Mouse (Mus musculus): ENCODE results near the gene 1600002K03Rik.
A peak's percentile ranks its signal among the peaks of the same experiment; 100 is the strongest.
"Not testable (repeated sequence)": the region's sequence is repeated elsewhere in the genome, so short reads cannot be mapped to it uniquely, and the experiment has no call there.

The 1600002K03Rik gene

DNA sequence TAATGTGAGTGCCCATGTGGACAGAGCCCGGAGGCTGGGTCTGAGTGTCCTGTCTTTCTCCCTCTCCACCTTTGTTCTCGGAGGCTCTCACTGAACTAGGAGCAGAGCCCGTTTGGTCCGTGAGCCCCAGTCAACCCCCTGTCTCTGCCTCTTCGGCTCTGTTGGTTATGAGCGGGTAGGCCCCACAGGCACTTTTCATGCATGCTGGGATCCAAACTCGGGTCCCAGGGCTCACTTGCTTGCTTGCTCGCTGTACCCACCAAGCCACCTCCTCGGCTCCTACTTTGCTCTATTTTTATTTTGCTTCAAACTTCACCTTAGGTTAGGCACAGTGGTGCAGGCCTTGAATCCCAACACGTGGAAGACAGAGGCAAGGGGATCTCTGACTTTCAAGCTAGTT lies 15.0 kb downstream of the 1600002K03Rik start:
- DNase-seq (ENCODE audit: low spot score): no peak

DNA sequence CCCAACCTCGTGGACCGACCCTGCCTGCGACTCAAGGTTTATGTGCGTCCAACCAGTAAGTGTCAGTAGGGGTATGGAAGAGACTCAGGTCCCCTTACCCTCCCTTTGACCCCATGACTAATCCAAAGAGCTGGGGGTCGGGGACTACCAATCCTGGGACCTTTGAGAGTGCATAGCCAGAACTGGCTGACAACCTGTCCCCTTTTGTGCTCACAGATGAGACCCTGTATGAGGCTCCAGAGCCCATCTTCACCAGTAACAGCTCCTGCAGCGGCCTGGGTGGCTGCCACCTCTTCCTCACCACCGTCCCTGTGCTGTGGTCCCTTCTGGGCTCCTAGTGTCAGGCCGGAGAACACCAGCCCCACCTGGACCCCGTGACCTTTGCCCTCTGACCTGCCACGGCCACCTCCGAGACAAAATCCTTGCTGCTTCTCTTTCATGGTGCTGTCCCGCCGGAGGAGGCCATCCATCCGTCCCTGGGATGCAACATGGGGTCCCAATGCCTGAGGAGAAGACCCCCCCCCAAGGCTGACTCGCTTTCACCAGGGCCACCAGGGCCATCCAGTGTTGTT lies 15.8 kb downstream of the 1600002K03Rik start:
- DNase-seq (ENCODE audit: low spot score): no peak

DNA sequence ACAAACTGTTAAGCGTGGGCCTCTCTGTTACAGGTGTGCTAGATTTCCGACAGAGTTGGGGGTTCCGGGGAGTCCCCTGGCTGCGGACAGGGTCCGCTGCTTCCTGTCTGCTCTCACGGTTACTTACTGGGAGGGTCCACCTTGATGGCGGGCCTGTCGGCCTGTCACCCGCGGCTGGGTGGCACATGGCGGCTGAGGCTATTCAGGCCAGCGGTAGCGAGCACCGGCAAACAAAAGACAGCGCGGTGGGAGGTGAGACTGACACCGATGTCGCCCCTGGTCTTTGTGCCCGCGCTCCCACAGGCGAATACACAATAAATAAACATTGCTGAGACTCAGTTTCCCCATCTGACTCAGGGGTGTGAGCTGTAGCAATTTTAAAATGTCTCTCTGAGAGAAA lies 17.3 kb downstream of the 1600002K03Rik start:
- peak; percentile 66 for DNase-seq (ENCODE audit: low spot score)

DNA sequence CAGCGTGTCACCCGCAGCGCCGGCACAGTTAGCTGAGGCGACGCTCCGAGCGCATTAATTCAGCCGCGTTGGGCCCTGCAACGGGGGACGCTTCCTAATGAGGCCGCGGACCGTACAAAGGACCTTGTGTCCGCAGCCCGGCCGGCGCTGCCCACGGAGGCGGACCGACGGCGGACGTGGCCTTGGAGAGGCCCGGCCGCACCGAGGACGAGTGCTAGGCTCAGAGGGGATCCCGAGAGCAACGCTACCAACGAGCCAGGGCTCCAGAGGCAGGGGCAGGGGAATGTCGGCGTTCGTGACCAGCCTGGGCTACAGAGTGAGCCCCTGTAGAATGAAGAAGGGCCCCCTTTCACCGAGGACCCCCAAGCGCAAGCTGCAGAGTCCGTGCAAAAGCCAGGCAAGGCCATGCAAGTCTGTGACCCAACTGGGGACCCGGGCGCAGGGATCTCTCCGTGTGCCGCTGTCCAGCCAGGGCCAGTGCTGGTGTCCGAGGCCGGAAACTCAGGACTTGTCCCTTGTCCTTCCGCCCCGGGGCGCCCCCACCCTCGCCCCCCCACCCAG lies 17.8 kb downstream of the 1600002K03Rik start:
- DNase-seq (ENCODE audit: low spot score): peak; percentile 75

DNA sequence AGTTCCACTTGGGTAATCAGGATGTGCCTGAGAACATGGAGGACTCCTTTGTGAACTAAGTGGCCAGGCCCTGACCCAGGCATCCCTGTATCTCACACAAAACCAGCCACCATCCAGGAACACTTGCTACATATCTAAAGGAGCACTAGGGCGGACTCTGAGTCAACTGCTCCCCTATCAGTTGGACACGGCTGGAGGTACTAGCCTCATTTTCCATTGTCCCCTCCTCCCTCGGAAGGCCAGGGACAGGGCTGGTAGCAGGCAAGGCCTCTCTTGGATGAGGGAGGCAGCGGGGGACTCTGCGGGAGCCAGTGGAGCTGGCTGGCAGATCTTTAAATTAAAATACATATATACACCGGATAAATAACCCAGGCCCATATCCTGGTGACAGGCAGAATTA lies 21.2 kb downstream of the 1600002K03Rik start:
- no peak for DNase-seq (ENCODE audit: low spot score)

DNA sequence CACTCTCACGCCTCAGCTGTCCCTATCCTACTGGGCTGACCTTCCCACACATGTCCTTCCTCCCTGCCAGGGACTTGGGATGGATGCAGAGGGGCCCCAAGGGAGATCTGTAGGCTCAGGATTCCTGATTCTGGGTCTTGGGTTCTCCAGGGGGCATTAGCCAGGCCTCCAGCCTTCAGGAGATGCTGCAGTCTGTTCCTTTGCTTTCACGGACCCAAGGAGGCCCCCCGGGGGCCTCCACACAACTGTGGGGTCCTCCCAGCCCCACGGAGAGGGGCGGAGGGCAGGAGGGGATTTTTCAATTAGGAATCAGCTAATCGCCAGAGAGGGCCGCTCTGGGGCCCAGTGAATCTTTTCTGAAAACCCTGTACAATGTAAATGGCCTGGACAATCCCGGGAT lies 21.7 kb downstream of the 1600002K03Rik start:
- DNase-seq (ENCODE audit: low spot score): no peak

DNA sequence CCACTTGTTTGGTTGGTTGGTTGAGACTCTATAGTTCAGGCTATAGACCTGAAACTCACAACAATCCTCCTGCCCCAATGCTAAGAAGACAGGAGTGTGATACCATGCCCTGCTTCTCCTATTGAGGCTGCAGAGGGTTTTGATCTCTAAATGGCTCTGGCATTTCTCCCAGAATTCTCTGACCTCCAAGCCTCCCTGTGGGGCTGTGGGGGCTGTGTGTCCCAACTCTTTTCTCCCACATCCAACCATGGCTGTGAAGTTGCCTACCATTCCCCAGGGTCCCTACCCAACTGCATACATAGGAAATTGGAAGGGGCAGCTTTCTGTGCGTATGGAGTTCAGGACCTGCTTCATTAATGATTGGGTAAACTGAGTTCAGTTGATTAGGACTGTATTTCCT lies 23.4 kb downstream of the 1600002K03Rik start:
- no peak for DNase-seq (ENCODE audit: low spot score)

DNA sequence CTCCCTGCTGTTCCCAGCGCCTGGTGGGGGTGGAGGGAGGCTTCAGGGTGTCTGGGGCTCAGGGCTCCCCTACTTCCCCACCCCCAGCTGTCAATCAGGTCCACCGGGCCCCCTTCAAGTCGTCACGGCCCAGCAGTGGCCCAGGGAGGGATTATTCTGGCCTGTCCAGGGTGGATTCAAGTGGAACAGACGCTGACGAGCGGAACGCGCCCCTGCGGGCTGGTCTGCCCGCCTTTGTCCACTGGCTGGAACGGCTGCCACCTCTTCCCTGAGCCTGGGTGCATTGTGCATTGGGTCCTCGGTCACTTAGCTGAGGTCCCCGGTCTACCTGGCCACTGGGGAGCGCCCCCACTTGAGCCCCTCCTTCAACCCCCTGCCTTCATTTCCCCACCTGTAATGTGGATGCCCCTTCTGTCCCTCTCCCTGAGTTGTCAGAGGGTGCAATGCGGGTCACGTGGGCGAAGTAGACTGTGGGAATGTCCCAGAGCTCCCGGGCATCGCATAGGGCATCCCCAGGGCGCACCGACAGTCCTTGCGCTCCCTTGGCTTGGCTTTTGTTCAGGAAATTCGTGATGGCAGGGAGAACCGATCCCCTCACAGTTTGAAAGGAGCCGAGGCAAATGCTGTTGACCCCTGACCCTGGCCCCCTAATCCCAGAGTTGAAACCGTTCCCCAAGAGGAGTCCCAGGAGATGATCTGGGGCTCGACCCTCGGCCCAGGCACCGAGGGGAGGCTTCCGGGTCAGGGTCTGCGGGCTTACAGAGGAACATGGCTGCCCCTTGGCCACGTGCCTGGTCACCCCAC lies 24.2 kb downstream of the 1600002K03Rik start:
- DNase-seq (ENCODE audit: low spot score): no peak

DNA sequence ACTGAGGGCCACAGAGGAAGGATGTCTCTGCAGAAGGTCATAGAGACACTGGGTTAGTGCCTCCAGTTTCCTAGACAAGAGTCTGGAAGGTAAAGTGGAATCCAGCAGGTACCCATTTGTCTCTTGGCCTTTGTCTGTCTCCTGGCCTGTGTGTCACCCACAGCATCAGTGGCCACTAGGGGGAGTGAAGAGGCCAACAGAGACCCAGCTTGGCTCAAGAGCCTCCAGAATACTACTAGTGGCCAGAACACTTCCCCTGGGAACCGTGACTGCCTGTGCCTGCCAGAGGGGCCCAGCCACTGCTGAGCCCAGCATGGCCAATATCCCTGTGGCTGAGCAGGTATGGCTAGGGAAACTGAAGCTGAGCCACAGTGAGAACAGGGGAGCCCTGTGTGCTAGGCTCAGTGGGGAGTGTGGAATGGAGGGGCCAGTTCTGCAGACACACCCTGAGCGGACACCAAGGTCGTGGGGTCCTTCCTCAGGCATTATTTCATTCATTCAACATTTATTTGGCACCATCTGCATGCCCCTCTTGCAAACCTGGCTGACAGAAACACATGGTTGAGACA lies 26.8 kb downstream of the 1600002K03Rik start:
- peak; percentile 93 for DNase-seq (ENCODE audit: low spot score)

DNA sequence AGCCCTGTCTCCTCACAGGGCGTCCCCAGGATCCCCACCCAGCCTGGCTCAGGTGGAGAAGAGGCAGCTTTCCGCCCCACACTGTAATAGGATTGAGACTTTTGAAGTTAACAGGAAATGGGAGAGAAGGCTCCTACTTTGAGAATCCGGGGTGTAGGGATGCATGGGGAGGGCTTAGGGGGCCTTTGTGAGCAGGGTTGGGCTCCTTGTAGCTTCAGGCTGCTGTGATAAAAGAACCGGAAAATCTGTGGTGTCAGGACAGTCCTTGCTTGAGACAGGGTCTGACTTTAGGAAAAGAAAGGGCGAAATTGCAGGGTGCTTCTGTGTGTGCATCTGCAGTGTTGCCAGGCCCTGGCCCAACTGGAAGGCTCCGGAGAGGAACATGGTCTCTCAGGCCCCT lies 27.7 kb downstream of the 1600002K03Rik start:
- DNase-seq (ENCODE audit: low spot score): no peak

DNA sequence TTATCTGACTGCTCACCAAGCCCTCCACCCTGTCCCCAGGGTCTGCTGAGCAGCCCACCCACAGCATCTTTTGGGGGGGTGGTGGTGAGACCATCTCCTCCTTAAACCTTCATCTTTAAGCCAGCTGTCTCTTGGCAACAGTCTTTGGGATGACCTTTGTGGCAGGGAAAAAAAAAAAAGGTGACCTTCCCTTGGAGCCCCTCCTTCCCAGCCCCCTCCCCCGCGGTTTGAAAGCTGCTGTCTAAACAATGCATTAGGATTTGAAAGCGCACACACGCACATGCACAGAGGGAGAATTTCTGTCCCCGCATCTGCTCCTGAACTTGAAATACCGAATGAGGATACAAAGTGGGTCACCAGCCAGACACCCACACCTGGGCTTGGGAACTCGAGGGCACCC lies 31.3 kb downstream of the 1600002K03Rik start:
- DNase-seq (ENCODE audit: low spot score): no peak

DNA sequence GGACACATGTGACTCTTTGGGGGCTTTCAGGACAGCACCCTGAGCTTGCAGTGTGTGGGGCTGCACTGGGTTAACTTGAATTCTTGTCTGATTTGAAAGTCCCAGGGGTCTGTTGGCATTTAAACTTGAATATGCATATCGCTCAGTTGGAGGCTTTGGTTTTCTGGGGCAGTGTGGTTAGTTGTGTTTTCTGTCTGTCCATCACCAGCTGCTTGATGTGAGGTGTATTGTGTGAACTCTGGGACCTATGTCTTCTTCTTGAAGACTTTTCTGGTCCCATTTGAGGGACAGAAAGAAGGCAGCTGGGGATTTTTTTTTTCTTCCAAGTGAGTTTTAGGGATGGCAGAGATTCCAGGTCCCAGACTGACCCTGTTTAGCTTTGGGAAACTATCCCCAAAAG lies 34.5 kb downstream of the 1600002K03Rik start:
- no peak for DNase-seq (ENCODE audit: low spot score)

DNA sequence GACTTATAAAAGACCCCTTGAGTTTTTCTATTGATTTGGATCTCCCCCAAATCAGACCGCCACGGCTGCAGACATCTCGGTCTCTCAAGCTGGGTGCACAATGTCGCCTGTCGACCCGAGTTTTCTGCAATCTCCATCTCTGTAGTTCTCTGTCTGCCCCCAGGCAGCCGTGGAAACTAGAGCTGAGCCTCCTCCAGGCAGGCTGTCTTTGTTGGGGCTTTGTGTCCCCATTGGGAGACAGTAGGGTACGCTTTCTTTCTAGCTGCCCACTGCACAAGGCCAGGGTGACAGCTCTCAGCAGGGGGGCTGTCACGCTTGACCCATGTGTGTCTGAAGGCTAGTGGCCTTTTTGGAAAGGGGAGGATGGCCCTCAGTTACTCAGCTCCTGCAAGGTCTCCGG lies 34.9 kb downstream of the 1600002K03Rik start:
- DNase-seq (ENCODE audit: low spot score): no peak

DNA sequence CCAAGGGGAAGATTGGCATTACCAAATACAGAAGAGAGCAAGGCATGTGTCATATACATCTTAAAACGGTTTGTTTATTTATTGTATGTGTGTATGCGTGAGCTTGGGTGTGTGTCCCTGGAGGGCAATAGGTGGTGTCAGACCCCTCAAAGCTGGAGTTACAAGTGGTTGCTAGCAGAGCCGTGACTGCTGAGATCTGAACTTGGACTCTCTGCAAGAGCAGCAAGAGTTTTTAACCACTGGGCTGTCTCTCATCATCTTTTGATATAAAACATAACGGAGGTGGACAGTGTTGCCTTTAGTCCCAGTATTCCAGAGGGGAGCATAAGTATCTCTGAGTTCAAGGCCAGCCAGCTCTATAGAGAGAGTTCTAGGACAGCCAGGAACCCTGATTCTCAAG lies 35.5 kb downstream of the 1600002K03Rik start:
- no peak for DNase-seq (ENCODE audit: low spot score)

DNA sequence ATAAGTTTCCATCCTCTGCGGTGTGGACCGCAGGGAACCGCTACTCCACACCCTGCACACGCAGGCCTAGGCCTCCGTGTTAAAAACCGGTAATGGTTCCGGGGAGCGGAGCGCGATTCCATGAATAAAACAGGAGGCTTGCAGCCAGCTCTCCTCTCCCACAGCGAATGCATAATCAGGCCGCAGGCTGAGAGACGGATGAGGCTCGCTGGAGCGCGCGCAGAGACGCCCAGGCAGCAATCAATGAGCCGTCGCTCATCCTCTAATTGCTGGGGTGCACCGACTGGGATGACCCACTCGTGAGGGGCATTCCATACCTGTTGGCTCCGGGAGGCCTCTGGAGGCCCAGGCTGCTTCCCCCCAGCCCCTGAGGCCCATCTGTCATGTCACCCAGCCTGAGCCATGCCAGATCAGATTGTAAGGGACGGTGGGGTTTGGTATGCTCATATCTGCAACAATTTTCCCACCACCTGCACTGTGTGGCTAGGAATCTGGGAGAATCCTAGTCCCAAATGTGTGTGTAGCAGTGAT lies 36.2 kb downstream of the 1600002K03Rik start:
- DNase-seq (ENCODE audit: low spot score): peak; percentile 59

DNA sequence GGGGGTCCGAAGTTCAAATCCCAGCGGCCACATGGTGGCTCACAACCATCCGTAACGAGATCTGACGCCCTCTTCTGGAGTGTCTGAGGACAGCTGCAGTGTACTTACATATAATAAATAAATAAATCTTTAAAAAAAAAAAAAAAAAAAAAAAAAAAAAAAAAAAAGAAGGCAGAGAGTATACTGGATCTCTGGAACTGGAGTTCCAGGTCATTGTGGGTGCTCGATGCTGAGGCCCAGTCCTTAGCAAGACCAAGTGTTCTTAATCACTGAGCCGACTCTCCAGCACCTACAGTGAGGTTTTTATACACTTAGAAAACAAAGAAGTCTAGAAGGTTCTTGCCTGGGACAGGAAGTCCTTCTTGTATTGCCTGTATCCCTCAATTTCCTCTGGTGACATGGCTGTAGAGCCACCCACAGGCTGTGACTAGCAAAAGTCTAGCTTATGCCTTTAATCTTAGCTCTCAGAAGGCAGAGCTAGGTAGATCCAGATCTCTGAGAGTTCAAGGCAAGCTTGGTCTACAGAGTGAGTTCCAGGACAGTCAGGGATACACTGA lies 38.9 kb downstream of the 1600002K03Rik start:
- DNase-seq (ENCODE audit: low spot score): not testable (repeated sequence)

DNA sequence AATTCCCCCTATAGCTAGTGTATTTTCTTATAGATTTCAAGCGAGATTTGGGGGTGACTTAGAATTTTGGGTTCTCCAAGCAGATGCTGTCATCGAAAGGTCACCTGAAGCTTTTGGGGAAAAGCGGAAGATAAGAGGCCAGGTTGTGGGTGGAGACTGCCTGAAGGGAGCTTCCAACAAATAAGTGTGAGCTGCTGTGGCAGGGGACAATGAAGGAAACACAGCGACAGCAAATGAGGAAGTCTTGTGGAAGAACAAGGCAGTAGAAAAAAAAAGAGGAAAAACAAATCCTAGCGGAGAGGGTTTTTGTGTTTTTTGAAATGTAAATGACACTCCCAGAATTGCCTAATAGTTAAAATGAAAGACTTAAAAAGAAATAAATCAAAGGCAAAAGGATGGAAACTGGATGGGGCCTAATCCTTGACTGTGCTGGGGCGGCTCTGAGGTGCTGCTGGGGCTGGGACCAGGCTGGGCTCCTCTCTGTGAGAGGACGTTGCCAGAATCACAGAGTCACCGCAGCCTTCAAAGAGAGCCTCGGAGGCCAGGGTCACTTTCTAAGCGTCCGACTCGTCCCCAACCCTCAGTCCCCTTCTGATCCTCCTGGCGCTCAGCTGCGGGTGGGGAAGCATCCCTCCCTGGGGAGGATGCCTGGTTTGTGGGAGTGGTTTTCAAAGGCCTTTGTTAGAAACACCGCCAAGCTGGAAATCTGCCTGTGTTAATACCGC lies 42.5 kb downstream of the 1600002K03Rik start:
- no peak for DNase-seq (ENCODE audit: low spot score)

DNA sequence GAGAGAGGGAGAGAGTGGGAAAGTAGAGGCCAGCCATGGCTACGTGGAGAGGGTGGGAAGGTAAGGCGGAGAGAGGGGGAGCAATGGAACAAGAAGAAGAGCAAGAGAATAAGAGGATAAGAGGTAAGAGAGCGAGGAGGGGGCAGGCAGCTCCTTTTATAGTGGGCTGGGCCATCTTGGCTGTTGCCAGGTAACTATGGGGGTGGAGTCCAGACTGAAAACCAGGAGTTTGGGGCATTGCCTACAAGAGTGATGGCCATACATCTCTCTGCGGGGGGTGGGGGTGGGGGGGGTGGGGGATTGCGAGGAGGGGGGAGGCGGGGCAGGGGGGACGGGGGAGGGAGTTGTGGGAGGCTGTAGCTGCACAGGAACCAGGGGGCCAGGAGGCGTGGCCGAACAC lies 47.9 kb downstream of the 1600002K03Rik start:
- no peak for DNase-seq (ENCODE audit: low spot score)

DNA sequence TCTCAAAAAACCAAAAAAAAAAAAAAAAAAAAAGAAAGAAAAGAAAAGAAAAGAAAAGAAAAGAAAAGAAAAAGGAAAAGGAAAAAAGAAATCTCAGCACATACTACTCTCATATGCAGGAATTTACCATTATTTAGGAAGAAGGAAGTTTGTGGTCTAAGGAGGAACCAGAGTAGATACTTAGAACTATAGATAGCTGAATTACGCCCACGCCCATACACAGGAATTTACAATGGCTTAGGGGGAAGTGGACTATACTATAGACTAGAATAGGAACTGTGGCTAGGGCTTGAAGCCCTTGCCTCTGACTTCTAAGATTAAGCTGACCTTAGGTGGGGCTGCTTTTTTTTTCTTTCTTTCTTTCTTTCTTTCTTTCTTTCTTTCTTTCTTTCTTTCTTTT lies 50.4 kb downstream of the 1600002K03Rik start:
- not testable (repeated sequence) for DNase-seq (ENCODE audit: low spot score)

Data from embryo, embryonic 10 days (tissue).